Mouse (Mus musculus): ENCODE measurements around the gene Dpyd. TPM values are rescaled to one million over a fixed set of nuclear protein-coding genes. Genes with fewer than 3 reads are reported as not detected.

The Dpyd gene
- polyA plus RNA-seq, 1 experiment from 2014 or later = 8.1 TPM

GRCm38 (mm10) chr3:119143034-119143433 lies 581.1 kb downstream of the Dpyd start:
- ATAC-seq (ENCODE audit: low FRiP score) = no peak
- no peak overlapping the region for H3K4me3 ChIP-seq (replicated peaks)
- no peak overlapping the region for H3K4me2 ChIP-seq
- no peaks in the 10 kb centered on the region for H3K36me3 ChIP-seq
- H3K9ac ChIP-seq (replicated peaks) = no peak overlapping the region
- WGBS = 44% methylated on average over 5 of the region's 5 CpGs
- no peak overlapping the region for H3K27ac ChIP-seq (replicated peaks)
- no peaks in the 10 kb centered on the region for H3K9me3 ChIP-seq (replicated peaks)
- H3K4me1 ChIP-seq = no peaks in the 10 kb centered on the region; the same call in 1 of the 2 replicates
- H3K27me3 ChIP-seq (replicated peaks) = no peaks in the 10 kb centered on the region

GRCm38 (mm10) chr3:119144788-119145187 lies 582.9 kb downstream of the Dpyd start:
- no peak for ATAC-seq (ENCODE audit: low FRiP score)
- no peaks in the 10 kb centered on the region; the same call in 1 of the 2 replicates for H3K4me1 ChIP-seq
- H3K9me3 ChIP-seq (replicated peaks) = no peaks in the 10 kb centered on the region
- no peak overlapping the region for H3K4me2 ChIP-seq
- H3K27me3 ChIP-seq (replicated peaks) = no peaks in the 10 kb centered on the region
- no peak overlapping the region for H3K4me3 ChIP-seq (replicated peaks)
- no peak overlapping the region for H3K9ac ChIP-seq (replicated peaks)
- H3K27ac ChIP-seq (replicated peaks) = no peak overlapping the region
- no peaks in the 10 kb centered on the region for H3K36me3 ChIP-seq
- WGBS = 61% methylated on average over 1 of the region's 1 CpGs

DNA sequence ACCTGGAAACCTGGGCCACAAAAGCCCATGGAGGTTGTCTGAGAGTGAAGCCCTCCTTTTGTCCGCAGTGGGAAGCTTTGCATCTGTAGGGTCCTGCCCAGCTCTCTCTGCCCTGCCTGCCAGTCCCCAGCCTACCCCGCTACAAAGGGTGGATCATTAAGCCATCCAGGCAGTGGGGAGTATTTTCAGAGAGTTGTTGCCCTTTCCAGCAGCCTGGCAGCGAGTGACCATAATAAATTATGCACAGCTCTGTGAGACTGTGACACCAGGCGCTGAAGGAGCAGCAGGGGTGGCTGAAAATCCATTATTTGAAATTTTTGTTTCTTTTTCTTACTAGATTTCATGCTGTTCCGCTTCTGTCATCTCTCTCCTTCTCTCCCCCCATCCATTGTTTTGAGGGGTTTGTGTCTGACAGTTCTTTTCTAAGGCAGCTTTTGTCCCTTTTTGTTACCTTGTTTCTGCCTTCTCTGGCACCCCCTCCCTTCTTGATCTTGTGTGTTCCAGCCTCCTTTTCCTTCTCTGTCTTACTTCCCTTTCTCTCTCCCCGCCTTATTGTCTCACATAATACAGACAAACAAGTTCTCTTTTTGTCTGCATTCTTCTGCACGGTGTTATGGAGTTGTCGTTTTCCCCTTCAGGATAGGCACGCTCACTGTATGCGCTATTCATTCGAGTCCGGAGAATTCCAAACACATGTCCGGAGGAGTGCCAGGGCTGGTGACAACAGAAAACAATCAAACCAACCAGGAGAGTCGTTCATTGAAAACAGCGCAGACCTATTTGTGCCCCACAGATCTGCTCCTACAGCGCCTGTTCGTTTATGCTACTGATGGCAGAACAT lies 592.9 kb downstream of the Dpyd start:
- H3K27me3 ChIP-seq (replicated peaks) = no peaks in the 10 kb centered on the region
- ATAC-seq (ENCODE audit: low FRiP score) = peak; percentile 91
- H3K9ac ChIP-seq (replicated peaks) = peak overlapping the region; percentile 42

GRCm38 (mm10) chr3:119158670-119159069 lies 596.7 kb downstream of the Dpyd start:
- ATAC-seq (ENCODE audit: low FRiP score) = no peak
- no peak overlapping the region for H3K27ac ChIP-seq (replicated peaks)
- H3K36me3 ChIP-seq = no peaks in the 10 kb centered on the region
- H3K9ac ChIP-seq (replicated peaks) = no peak overlapping the region
- H3K27me3 ChIP-seq (replicated peaks) = no peaks in the 10 kb centered on the region
- no peak overlapping the region for H3K4me2 ChIP-seq
- 91% methylated on average over 4 of the region's 4 CpGs for WGBS
- H3K4me3 ChIP-seq (replicated peaks) = no peak overlapping the region
- H3K4me1 ChIP-seq = peaks cover 12% of the 10 kb centered on the region
- H3K9me3 ChIP-seq (replicated peaks) = no peaks in the 10 kb centered on the region

More for the DNA sequence above, 592.9 kb downstream of the Dpyd start:
- peak overlapping the region; percentile 32 for H3K4me3 ChIP-seq (replicated peaks)
- peak overlapping the region; percentile 56 for H3K27ac ChIP-seq (replicated peaks)
- peaks cover 12% of the 10 kb centered on the region for H3K4me1 ChIP-seq
- H3K4me2 ChIP-seq = peak overlapping the region; percentile 54
- H3K36me3 ChIP-seq = no peaks in the 10 kb centered on the region
- no peaks in the 10 kb centered on the region for H3K9me3 ChIP-seq (replicated peaks)
- WGBS = 6% methylated on average over 17 of the region's 17 CpGs

DNA sequence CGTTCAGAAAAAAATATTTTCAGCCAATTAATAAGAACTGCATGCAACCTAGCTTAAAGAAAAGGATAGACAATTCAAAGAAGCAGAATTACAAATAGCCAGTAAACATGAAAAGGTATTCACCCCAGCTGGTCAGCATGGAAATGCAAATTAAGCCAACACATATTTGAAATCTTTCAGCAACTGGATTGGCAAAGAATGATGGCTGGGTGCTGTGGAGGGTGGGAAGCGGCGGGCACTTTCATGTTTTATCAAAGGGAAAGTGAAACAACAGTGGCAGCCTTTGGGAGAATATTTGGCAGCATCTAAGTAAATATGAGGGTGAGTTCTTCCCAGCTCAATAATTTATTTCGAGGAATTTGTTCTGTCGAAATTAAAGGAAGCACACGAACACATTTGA lies 603.8 kb downstream of the Dpyd start:
- no peak for ATAC-seq (ENCODE audit: low FRiP score)
- Histone ChIP-seq H3K4me3 (replicated peaks) (no peak overlapping the region), H3K27me3 (replicated peaks) (no peaks in the 10 kb centered on the region), H3K9me3 (replicated peaks) (no peaks in the 10 kb centered on the region), H3K27ac (replicated peaks) (no peak overlapping the region), H3K36me3 (no peaks in the 10 kb centered on the region), H3K9ac (replicated peaks) (no peak overlapping the region), H3K4me2 (no peak overlapping the region), H3K4me1 (no peaks in the 10 kb centered on the region)
- 55% methylated on average over 6 of the region's 6 CpGs for WGBS

- H3K27ac ChIP-seq (replicated peaks) = no peak overlapping the region
- H3K4me1 ChIP-seq = no peaks in the 10 kb centered on the region
- H3K9ac ChIP-seq (replicated peaks) = no peak overlapping the region
- H3K4me2 ChIP-seq = no peak overlapping the region
- no peak overlapping the region for H3K4me3 ChIP-seq (replicated peaks)
- 25% methylated on average over 2 of the region's 2 CpGs for WGBS
- no peaks in the 10 kb centered on the region for H3K9me3 ChIP-seq (replicated peaks)
- H3K27me3 ChIP-seq (replicated peaks) = no peaks in the 10 kb centered on the region
- no peak for ATAC-seq (ENCODE audit: low FRiP score)
- no peaks in the 10 kb centered on the region for H3K36me3 ChIP-seq
These were observed 606.2 kb downstream of the Dpyd start for GRCm38 (mm10) chr3:119168166-119168565.

DNA sequence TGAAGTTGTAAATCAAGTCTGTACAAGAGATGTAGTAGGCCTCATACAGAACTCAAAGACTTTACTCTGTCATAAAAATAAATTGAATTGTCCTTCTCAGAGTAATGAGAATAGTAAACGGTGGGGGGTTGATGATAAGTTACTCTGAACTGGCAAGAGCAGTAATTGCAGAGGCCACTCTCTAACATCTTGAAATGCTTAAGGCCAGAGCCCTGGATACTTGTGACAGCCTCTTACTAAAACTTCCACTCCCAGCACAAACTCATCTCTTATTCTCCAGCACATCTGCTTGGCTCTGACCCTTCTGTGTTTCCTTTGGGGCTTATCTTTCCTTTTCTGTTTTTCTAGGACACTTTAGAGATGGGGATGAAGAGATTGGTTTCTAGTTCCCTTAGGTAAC lies 606.7 kb downstream of the Dpyd start:
- Histone ChIP-seq H3K4me3 (replicated peaks) (no peak overlapping the region), H3K4me2 (no peak overlapping the region), H3K36me3 (no peaks in the 10 kb centered on the region), H3K27ac (replicated peaks) (no peak overlapping the region), H3K4me1 (no peaks in the 10 kb centered on the region), H3K27me3 (replicated peaks) (no peaks in the 10 kb centered on the region), H3K9ac (replicated peaks) (no peak overlapping the region), H3K9me3 (replicated peaks) (no peaks in the 10 kb centered on the region)
- ATAC-seq (ENCODE audit: low FRiP score) = no peak
- 11% methylated on average over 1 of the region's 1 CpGs for WGBS

- no peak overlapping the region for H3K4me2 ChIP-seq
- no peaks in the 10 kb centered on the region for H3K36me3 ChIP-seq
- H3K9me3 ChIP-seq (replicated peaks) = no peaks in the 10 kb centered on the region
- no peak overlapping the region for H3K4me3 ChIP-seq (replicated peaks)
- ATAC-seq (ENCODE audit: low FRiP score) = no peak
- H3K9ac ChIP-seq (replicated peaks) = no peak overlapping the region
- 89% methylated on average over 3 of the region's 3 CpGs for whole genome bisulfite sequencing
- H3K27ac ChIP-seq (replicated peaks) = no peak overlapping the region
- H3K4me1 ChIP-seq = no peaks in the 10 kb centered on the region
- no peaks in the 10 kb centered on the region for H3K27me3 ChIP-seq (replicated peaks)
These were observed 621.3 kb downstream of the Dpyd start for GRCm38 (mm10) chr3:119183261-119183660.

DNA sequence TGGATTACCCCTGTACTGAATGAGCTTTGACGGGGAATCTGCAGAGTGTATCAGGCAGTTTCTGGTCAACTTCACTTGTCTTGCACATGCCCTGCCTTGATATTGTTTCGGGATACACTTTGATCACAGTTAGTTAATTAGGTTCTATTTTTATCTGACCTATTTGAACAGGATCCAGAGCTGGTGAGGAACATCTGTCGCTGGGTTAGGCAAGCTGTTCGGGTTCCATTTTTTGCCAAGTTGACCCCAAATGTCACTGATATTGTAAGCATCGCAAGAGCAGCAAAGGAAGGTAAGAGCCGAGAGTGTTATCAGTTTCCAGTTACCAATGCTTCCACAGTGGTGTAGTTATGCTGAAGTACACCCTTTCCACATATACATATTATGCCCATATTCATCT lies 632.1 kb downstream of the Dpyd start:
- Histone ChIP-seq H3K4me2 (no peak overlapping the region), H3K27ac (replicated peaks) (no peak overlapping the region), H3K27me3 (replicated peaks) (no peaks in the 10 kb centered on the region), H3K36me3 (no peaks in the 10 kb centered on the region), H3K4me1 (no peaks in the 10 kb centered on the region), H3K9ac (replicated peaks) (no peak overlapping the region), H3K4me3 (replicated peaks) (no peak overlapping the region), H3K9me3 (replicated peaks) (no peaks in the 10 kb centered on the region)
- no peak for ATAC-seq (ENCODE audit: low FRiP score)
- WGBS = 89% methylated on average over 6 of the region's 6 CpGs

DNA sequence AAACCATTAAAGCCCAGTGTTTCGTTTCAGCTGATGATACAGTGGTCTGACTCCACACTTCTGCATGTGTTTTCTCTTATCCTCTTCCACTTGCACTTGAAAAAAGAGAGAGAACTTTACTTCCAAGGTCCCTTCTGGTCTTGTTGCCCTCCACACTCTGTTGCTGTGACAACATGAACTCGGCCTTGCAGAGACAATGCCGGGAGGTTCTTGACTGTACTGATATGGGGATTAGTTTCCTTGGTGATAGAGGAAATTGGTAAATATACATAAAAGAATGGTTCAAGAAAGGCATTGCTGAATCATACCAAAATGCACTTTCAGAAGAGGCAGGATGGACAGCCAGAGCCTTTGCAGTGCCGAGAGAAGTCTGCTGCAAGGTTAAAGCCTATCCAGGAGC lies 633.7 kb downstream of the Dpyd start:
- Histone ChIP-seq H3K9me3 (replicated peaks) (no peaks in the 10 kb centered on the region), H3K4me1 (no peaks in the 10 kb centered on the region), H3K36me3 (no peaks in the 10 kb centered on the region), H3K27ac (replicated peaks) (no peak overlapping the region), H3K4me3 (replicated peaks) (no peak overlapping the region), H3K9ac (replicated peaks) (no peak overlapping the region), H3K27me3 (replicated peaks) (no peaks in the 10 kb centered on the region), H3K4me2 (no peak overlapping the region)
- WGBS = 82% methylated on average over 4 of the region's 4 CpGs
- no peak for ATAC-seq (ENCODE audit: low FRiP score)

GRCm38 (mm10) chr3:119220763-119221412 lies 659.0 kb downstream of the Dpyd start:
- WGBS = 72% methylated on average over 2 of the region's 2 CpGs
- ATAC-seq (ENCODE audit: low FRiP score) = no peak
- Histone ChIP-seq H3K4me2 (no peak overlapping the region), H3K27ac (replicated peaks) (no peak overlapping the region), H3K4me1 (no peaks in the 10 kb centered on the region), H3K9ac (replicated peaks) (no peak overlapping the region), H3K9me3 (replicated peaks) (no peaks in the 10 kb centered on the region), H3K36me3 (no peaks in the 10 kb centered on the region), H3K4me3 (replicated peaks) (no peak overlapping the region), H3K27me3 (replicated peaks) (no peaks in the 10 kb centered on the region)

DNA sequence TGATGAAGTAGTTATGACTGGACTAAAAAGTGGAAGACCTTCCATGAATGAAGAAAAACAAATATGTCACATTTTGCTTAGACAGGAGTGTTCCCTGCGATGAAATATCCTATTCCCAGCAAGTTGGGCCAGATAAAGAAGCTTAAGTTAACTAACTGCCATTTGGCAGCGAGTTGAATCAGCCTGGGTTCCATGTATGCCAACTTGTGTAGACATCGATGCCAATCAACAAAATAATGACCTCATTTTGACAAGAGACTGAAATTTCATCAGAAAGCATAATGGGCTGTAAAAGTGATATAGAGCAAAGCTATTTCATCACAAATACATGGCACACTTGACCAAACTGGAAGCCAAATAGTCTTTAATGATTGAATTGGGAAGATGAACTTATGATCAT lies 681.3 kb downstream of the Dpyd start:
- Histone ChIP-seq H3K4me1 (no peaks in the 10 kb centered on the region), H3K27me3 (replicated peaks) (no peaks in the 10 kb centered on the region), H3K27ac (replicated peaks) (no peak overlapping the region), H3K9ac (replicated peaks) (no peak overlapping the region), H3K4me3 (replicated peaks) (no peak overlapping the region), H3K4me2 (no peak overlapping the region), H3K36me3 (no peaks in the 10 kb centered on the region), H3K9me3 (replicated peaks) (no peaks in the 10 kb centered on the region)
- 85% methylated on average over 3 of the region's 3 CpGs for WGBS
- ATAC-seq (ENCODE audit: low FRiP score) = no peak
